Mouse (Mus musculus) brain, embryonic 14.5 days (tissue): ENCODE measurements around the gene Uck2.

Experiments
- CTCF ChIP-seq: fragments of 200-500 bp; IDR thresholded peaks from 2 replicates; pipeline ENCODE4 v1.5.1; 2012; ENCODE audit warnings: inconsistent platforms, mild to moderate bottlenecking, moderate library complexity, borderline replicate concordance; ENCODE audit not compliant: insufficient read depth, insufficient read length; ENCODE audit errors: extremely low read depth
- POLR2A ChIP-seq: fragments of 200-500 bp; IDR thresholded peaks from 2 replicates; pipeline ENCODE4 v1.6.1; 2012; ENCODE audit warnings: mild to moderate bottlenecking, inconsistent platforms, borderline replicate concordance; ENCODE audit not compliant: poor library complexity, insufficient read depth, insufficient read length, severe bottlenecking; ENCODE audit errors: extremely low read depth

DNA sequence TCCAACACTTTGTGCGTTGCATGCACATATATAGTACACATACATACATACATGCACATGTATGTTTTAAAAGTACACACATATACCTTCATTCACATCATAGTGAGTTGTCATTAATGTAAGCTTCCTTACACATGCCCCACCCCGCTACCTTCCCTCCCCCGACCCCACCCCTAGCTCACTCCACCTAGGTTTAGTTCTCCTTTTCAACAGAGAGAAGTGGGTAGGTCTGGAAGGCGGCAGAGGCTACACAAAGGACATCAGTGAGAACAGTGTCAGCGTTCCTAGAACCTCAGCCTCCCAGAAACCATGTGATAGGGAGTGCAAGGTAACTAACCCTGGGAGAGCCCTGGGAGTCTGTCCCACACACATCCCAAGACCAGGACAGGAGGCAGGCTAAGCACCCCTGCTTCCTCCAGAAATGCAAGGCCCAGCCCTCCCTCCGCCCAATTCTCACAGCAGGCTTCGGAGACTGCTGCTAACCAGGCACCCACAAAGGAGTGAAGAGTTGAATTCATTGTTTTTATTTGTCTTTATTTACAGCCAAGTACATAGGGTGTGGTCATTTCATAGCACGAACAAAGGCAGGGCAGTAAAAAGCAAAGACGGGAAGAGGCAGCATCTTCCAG lies 62.6 kb downstream of the Uck2 start:
- TF ChIP-seq CTCF (no peak), POLR2A (no peak)
